Mouse (Mus musculus) regulatory T cell (primary cell): Measurements from ENCODE around the gene Syt5.

Source experiments
- in situ Hi-C: fragments of 300-600 bp; cut with MboI, MseI; formaldehyde crosslinking; loops from one replicate; pipeline ENCODE4 v1.15.1; 2025; ENCODE audit warnings: high pct_unique_total_duplicates

Gene Syt5

GRCm38 (mm10) chr7:4502421-4503090 is 44.8 kb downstream of the Syt5 start:
- in situ Hi-C loops, result loop anchor here (25.0 kb wide), 1 partner anchor 1885 kb away; the partner anchor contains the start of genes Smim17 and Zfp28

DNA sequence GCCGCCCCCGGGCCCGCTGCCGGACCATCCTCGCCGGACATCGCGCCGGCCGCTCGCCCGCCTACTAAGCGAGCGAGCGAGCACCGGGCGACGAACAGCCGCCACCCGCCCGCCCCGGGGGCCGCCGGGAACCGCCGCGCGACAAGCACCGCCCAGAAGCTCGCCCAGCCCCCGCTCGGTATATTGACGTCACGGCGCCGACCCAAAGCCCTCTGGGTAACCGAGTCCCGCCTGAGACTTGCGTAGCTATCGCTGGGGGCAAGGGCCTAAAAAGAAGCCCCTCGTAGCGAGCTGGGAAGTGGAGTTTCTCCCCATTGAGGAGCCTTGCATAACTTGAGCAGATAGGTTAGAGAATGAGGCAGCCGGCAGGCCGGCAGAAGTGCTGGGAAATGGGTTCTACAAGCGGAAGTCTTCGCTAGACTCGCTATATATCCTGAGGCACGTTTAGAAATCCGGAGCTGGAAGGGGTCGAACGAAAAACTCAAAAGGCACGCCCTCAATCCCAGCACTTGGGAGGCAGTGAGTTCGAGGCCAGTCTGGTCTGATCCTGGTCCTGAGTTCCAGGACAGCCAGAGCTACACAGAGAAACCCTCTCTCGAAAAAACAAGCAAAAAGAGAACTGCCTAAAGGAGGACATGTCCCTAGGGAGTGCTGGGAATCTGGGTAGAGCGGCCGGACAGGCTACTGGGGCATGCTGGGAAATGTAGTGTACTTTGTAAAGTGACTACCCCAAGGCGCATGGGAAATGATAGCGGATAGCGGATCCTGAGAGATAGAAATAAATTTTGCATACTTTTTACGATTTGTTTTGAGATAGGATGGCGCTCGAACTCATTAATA is 45.6 kb downstream of the Syt5 start, which contains the start of gene Ppp1r12c:
Ppp1r12c (minus strand) TSS at position 123 of the 840 bp plus-strand sequence.
- in situ Hi-C loops, result loop anchor here (25.0 kb wide), 1 partner anchor 1886 kb away; the partner anchor contains the start of genes Smim17 and Zfp28

DNA sequence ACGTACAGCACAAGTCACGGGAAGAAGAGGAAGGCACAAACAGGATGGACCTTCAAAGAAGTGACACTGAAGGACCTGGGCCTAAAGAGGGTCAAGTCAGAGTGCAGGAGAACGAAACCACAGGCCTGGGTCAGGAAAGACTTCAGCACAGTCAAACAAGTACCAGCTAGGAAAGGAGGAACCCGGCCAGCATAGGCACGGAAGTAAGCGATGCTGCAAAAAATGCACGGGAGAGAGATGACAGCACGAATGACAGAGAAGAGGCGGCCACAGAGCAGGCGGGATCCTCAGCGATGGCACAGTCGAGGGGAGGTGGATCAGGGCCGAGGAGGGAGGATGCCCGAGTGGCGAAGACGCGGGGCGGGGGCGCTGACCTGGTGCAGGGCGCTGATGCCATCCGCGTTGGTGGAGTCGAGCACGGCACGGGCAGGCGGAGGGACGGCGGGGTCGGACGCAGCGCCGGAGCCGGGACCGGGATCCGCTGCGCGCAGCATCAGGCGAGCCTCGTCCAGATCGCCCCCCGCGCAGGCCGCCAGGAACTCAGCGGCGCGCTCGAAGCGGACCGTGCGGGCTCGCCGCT is 46.4 kb downstream of the Syt5 start:
- in situ Hi-C loops, result loop anchor here (25.0 kb wide), 1 partner anchor 1886 kb away; the partner anchor contains the start of genes Smim17 and Zfp28

- in situ Hi-C loops, result no loop called here
Measured at GRCm38 (mm10) chr7:4499034-4499433, 48.3 kb downstream of the Syt5 start.

DNA sequence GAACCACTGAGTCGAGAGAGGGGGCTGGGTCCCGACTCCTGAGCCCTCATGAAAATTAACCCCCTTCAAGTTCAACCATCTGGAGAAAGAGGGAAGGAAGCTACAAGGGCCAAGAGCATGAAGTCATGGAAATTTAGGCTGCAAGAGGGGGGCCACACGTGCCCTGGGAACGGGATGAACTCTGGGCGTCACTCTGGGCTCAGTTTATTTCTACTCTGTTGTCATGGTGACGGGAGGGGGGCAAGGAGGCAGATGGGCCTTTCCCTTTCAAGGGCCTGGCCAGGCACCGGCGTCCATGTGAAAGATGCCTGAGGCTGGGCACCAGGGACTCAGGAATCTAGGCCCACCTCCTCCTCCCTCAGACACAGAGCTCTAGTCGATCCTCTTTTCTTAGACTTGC is 49.1 kb downstream of the Syt5 start:
- in situ Hi-C loops, result no loop called here

GRCm38 (mm10) chr7:4497271-4497903 is 50.0 kb downstream of the Syt5 start:
- in situ Hi-C loops, result no loop called here

- in situ Hi-C loops, result no loop called here
Measured at GRCm38 (mm10) chr7:4496468-4496867, 50.9 kb downstream of the Syt5 start.

DNA sequence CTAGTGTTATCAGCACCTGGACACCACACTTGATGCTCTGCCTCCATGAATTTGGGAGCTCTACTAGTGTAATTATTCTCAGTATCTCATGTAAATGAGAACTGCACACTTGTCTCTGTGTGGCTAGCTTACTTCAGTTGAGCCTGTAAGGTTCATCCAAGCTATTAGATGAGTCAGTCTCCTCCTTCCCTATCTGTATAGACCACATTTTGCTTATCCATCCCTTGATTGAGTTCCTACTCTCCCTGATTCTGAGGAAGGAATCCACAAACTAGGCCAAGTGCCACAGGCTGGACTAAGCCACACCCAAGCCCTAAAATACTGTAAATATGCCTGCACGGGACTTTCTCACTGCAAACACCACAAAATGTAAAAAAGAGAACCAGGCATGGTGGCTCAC is 53.4 kb downstream of the Syt5 start:
- in situ Hi-C loops, result no loop called here

GRCm38 (mm10) chr7:4492284-4493224 is 54.8 kb downstream of the Syt5 start:
- in situ Hi-C loops, result no loop called here

- in situ Hi-C loops, result no loop called here
Measured at GRCm38 (mm10) chr7:4491308-4491707, 56.0 kb downstream of the Syt5 start.
